In genomic region chr11:7010858-7011257, GRCm38 (mm10) we compare ENCODE assay signal across 19 mouse cellular contexts. TPM values are rescaled to one million over a fixed set of nuclear protein-coding genes. Genes with fewer than 3 reads are reported as not detected.
DNase-seq lines count a peak whose midpoint lies in the region; ATAC-seq and TF ChIP-seq lines count a peak whose summit lies in the region.
"Had no signal": no experiment of that assay in that cellular context is flagged by ENCODE, and none has a peak within 500 bp of the region (broad histone marks: within the 10 kb centered on the region; RNA-seq: fewer than 3 reads in every experiment).

No protein-coding gene starts in this region.

- H3K4me1 ChIP-seq in forebrain, embryonic 12.5 days: no peaks in the 10 kb centered on the region
- H3K4me1 ChIP-seq: embryonic facial prominence, embryonic 10.5 days; embryonic facial prominence, embryonic 12.5 days; forebrain, embryonic 13.5 days; forebrain, embryonic 15.5 days had no signal

- H3K27me3 ChIP-seq in forebrain, embryonic 12.5 days: no peaks in the 10 kb centered on the region
- H3K27me3 ChIP-seq: embryonic facial prominence, embryonic 12.5 days; forebrain, embryonic 13.5 days; forebrain, embryonic 15.5 days had no signal

- no peaks in the 10 kb centered on the region for H3K36me3 ChIP-seq in forebrain, embryonic 12.5 days (replicated peaks)
- H3K36me3 ChIP-seq: embryonic facial prominence, embryonic 10.5 days; embryonic facial prominence, embryonic 12.5 days; forebrain, embryonic 15.5 days had no signal

- no peak for TF ChIP-seq CTCF in layer of hippocampus, adult 2 months (conservative IDR thresholded peaks at IDR 0.05)

- no peak overlapping the region for H3K4me3 ChIP-seq in layer of hippocampus, adult 2 months
- no peak overlapping the region for H3K4me3 ChIP-seq in forebrain, embryonic 12.5 days (replicated peaks)
- H3K4me3 ChIP-seq: embryonic facial prominence, embryonic 10.5 days; embryonic facial prominence, embryonic 12.5 days; forebrain, embryonic 13.5 days; forebrain, embryonic 15.5 days had no signal

- H3K9ac ChIP-seq in forebrain, embryonic 12.5 days: no peak overlapping the region
- H3K9ac ChIP-seq: embryonic facial prominence, embryonic 12.5 days; forebrain, embryonic 13.5 days; forebrain, embryonic 15.5 days had no signal

- no peak for DNase-seq in frontal cortex, postnatal 10 days (ENCODE audit: low spot score in 2 of 2)
- DNase-seq in layer of hippocampus, adult 2 months (ENCODE audit: low spot score in 2 of 2): no peak
- no peak for DNase-seq in layer of hippocampus, adult 11-12 months (ENCODE audit: low spot score)
- DNase-seq in brain, adult 2 months (ENCODE audit: low read depth, low spot score): peak; percentile 54
- peak; percentile 47 for DNase-seq in telencephalon, adult 2 months (ENCODE audit: low read depth, low spot score)
- DNase-seq: adrenal gland, adult 2 months; adrenal gland, postnatal 10 days; adrenal gland, postnatal 25 days; cerebellum, adult 11-12 months; cerebellum, adult 2 months; cerebellum, adult 9-10 months; cerebellum, postnatal 10 days; cerebellum, postnatal 25 days had no signal

- H3K4me2 ChIP-seq in forebrain, embryonic 12.5 days: no peak overlapping the region
- H3K4me2 ChIP-seq: embryonic facial prominence, embryonic 12.5 days; forebrain, embryonic 13.5 days; forebrain, embryonic 15.5 days had no signal

- peak overlapping the region; percentile 52 for H3K27ac ChIP-seq in layer of hippocampus, adult 2 months
- no peak overlapping the region for H3K27ac ChIP-seq in forebrain, embryonic 12.5 days
- H3K27ac ChIP-seq: embryonic facial prominence, embryonic 10.5 days; embryonic facial prominence, embryonic 12.5 days; forebrain, embryonic 13.5 days; forebrain, embryonic 15.5 days had no signal

- H3K9me3 ChIP-seq in forebrain, embryonic 12.5 days: no peaks in the 10 kb centered on the region
- H3K9me3 ChIP-seq: embryonic facial prominence, embryonic 10.5 days; embryonic facial prominence, embryonic 12.5 days; forebrain, embryonic 13.5 days; forebrain, embryonic 15.5 days had no signal

- 86% methylated on average over 3 of the region's 3 CpGs for WGBS in forebrain, embryonic 12.5 days

- peak; percentile 92 for ATAC-seq in frontal cortex, adult (ENCODE audit: low TSS enrichment)
- ATAC-seq in forebrain, embryonic 12.5 days (ENCODE audit: low FRiP score): no peak
- ATAC-seq: forebrain, embryonic 13.5 days; forebrain, embryonic 15.5 days had no signal

RNA-seq across cellular contexts. Expression of gene Adcy1, which starts 52.4 kb away (rescaled TPM):
- 100 to 1,000 TPM; 376 to 403 TPM for total RNA-seq in layer of hippocampus, adult 2 months (2021)
- 1.1 and 1.3 TPM in 2 replicates for polyA plus RNA-seq in forebrain, embryonic 12.5 days (2016; fragmentation: Nextera tagmentation; extraction: Ambion mirVana)

Comparison
In these comparisons a context has a peak if more than half of its experiments do, and no peak if none do; other contexts are left out.
1. DNase-seq: peak in brain, adult 2 months (single experiment) and telencephalon, adult 2 months (single experiment); none in frontal cortex, postnatal 10 days (0 of 2), layer of hippocampus, adult 2 months (0 of 2) and layer of hippocampus, adult 11-12 months (single experiment).